Comparison of ENCODE assay signal across 28 mouse cellular contexts in the genomic region with DNA sequence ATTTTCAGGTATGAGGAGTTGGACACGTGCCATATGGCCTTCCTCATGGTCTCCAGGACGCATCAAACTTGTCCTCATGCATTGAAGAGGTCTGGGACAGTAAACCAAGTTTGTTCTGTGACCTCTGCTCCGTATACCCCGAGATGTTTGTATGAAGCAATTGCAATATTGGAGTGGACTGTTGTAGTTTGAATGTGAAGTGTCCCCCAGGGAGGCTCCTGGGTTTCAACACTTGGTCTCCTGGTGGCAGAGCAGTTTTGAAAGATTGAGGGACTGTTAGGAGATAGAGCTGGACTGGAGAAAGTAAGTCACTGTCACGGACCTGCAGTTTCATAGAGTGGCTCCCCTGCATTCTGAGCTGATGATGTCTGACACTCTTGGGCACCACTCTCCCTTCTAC. TPM values are rescaled to one million over a fixed set of nuclear protein-coding genes. Genes with fewer than 3 reads are reported as not detected.
DNase-seq lines count a peak whose midpoint lies in the region; ATAC-seq and TF ChIP-seq lines count a peak whose summit lies in the region.
"Had no signal": no experiment of that assay in that cellular context is flagged by ENCODE, and none has a peak within 500 bp of the region (broad histone marks: within the 10 kb centered on the region; RNA-seq: fewer than 3 reads in every experiment).

No protein-coding gene starts in this region.

- no peak for TF ChIP-seq EP300 in heart, adult 2 months (IDR thresholded peaks at IDR 0.05; ENCODE audit: insufficient read depth, low read depth, low read length)
- no peak for TF ChIP-seq EP300 in lung, postnatal 0 days (IDR thresholded peaks at IDR 0.05)

- H3K9me3 ChIP-seq in kidney, embryonic 15.5 days (replicated peaks), result no peaks in the 10 kb centered on the region
- H3K9me3 ChIP-seq in lung, postnatal 0 days (ENCODE audit: low read length), result no peaks in the 10 kb centered on the region
- H3K9me3 ChIP-seq: embryonic facial prominence, embryonic 10.5 days; embryonic facial prominence, embryonic 13.5 days; forebrain, embryonic 12.5 days; forebrain, embryonic 15.5 days; heart, embryonic 10.5 days; heart, embryonic 13.5 days; hindbrain, embryonic 12.5 days; hindbrain, embryonic 15.5 days had no signal

- H3K27me3 ChIP-seq in heart, adult 2 months (ENCODE audit: control insufficient read depth, insufficient read depth, low read length), result no peaks in the 10 kb centered on the region
- H3K27me3 ChIP-seq in kidney, adult 2 months (replicated peaks; ENCODE audit: control insufficient read depth, insufficient read depth, low read length), result no peaks in the 10 kb centered on the region
- H3K27me3 ChIP-seq in kidney, embryonic 15.5 days, result no peaks in the 10 kb centered on the region
- H3K27me3 ChIP-seq in lung, postnatal 0 days (replicated peaks; ENCODE audit: insufficient read depth, low read length), result no peaks in the 10 kb centered on the region
- H3K27me3 ChIP-seq: embryonic facial prominence, embryonic 13.5 days; forebrain, embryonic 12.5 days; forebrain, embryonic 15.5 days; heart, embryonic 13.5 days; hindbrain, embryonic 12.5 days; hindbrain, embryonic 15.5 days had no signal

- TF ChIP-seq CTCF in heart, adult 2 months (IDR thresholded peaks at IDR 0.05), result no peak
- TF ChIP-seq CTCF in kidney, adult 2 months (conservative IDR thresholded peaks at IDR 0.05; ENCODE audit: insufficient read depth, insufficient read length, low read depth, low read length), result no peak
- TF ChIP-seq CTCF in lung, postnatal 0 days (IDR thresholded peaks at IDR 0.05), result no peak
- no peak for TF ChIP-seq CTCF in lung, adult 2 months (IDR thresholded peaks at IDR 0.05; ENCODE audit: insufficient read depth, low read length)

- peak; percentile 64 for DNase-seq in adrenal gland, postnatal 10 days
- DNase-seq in adrenal gland, adult 2 months, result no peak
- no peak for DNase-seq in heart, adult 2 months
- no peak for DNase-seq in heart, postnatal 4 days
- DNase-seq in kidney, adult 2 months, result no peak
- no peak for DNase-seq in lung, postnatal 0 days (ENCODE audit: low spot score)
- DNase-seq in lung, adult 2 months, result no peak
- DNase-seq: adrenal gland, adult 8-10 months; cerebellum, adult 11-12 months; cerebellum, adult 8-10 months; cerebellum, postnatal 10 days; cerebellum, postnatal 36 days; embryo, embryonic 11 days; gastrocnemius, postnatal 14 days; heart, adult 11 months; heart, postnatal 10 days had no signal

- ATAC-seq in kidney, embryonic 15.5 days (replicated peaks; ENCODE audit: low FRiP score), result no peak
- ATAC-seq in lung, postnatal 0 days, result no peak
- ATAC-seq: activated CD4-positive, CD25-positive, alpha-beta regulatory T cell, adult 4 months; forebrain, embryonic 15.5 days; intestine, postnatal 0 days had no signal

- H3K27ac ChIP-seq in heart, adult 2 months, result peak overlapping the region; percentile 72
- peak overlapping the region; percentile 79 for H3K27ac ChIP-seq in kidney, adult 2 months (ENCODE audit: insufficient read depth, low read depth, low read length)
- H3K27ac ChIP-seq in kidney, embryonic 15.5 days, result no peak overlapping the region
- peak overlapping the region; percentile 71; the same call in 1 of the 2 replicates for H3K27ac ChIP-seq in lung, postnatal 0 days (ENCODE audit: low read length)
- H3K27ac ChIP-seq: embryonic facial prominence, embryonic 13.5 days; forebrain, embryonic 12.5 days; forebrain, embryonic 15.5 days; hindbrain, embryonic 12.5 days; hindbrain, embryonic 15.5 days had no signal

- H3K36me3 ChIP-seq in heart, adult 2 months (ENCODE audit: control insufficient read depth, insufficient read depth, low read length), result no peaks in the 10 kb centered on the region
- no peaks in the 10 kb centered on the region for H3K36me3 ChIP-seq in kidney, adult 2 months (ENCODE audit: control insufficient read depth, insufficient read depth, low read length)
- H3K36me3 ChIP-seq in kidney, embryonic 15.5 days, result no peaks in the 10 kb centered on the region
- no peaks in the 10 kb centered on the region for H3K36me3 ChIP-seq in lung, postnatal 0 days (ENCODE audit: insufficient read depth, low read length)
- H3K36me3 ChIP-seq: embryonic facial prominence, embryonic 10.5 days; embryonic facial prominence, embryonic 13.5 days; forebrain, embryonic 12.5 days; forebrain, embryonic 15.5 days; heart, embryonic 10.5 days; heart, embryonic 13.5 days; hindbrain, embryonic 12.5 days; hindbrain, embryonic 15.5 days had no signal

- H3K79me2 ChIP-seq in heart, adult 2 months (replicated peaks; ENCODE audit: control insufficient read depth, insufficient read depth, low read length), result no peaks in the 10 kb centered on the region

- WGBS in heart, adult 2 months, result 84% methylated on average over 5 of the region's 5 CpGs
- 81% methylated on average over 5 of the region's 5 CpGs for WGBS in kidney, adult 2 months
- 84% methylated on average over 5 of the region's 5 CpGs for WGBS in kidney, embryonic 15.5 days
- 65% methylated on average over 5 of the region's 5 CpGs for WGBS in lung, postnatal 0 days
- 73% methylated on average over 5 of the region's 5 CpGs for WGBS in lung, adult 2 months

- no peak overlapping the region for H3K4me3 ChIP-seq in heart, adult 2 months
- H3K4me3 ChIP-seq in kidney, adult 2 months (ENCODE audit: insufficient read depth, low read depth, low read length), result no peak overlapping the region
- no peak overlapping the region for H3K4me3 ChIP-seq in kidney, embryonic 15.5 days (replicated peaks)
- no peak overlapping the region for H3K4me3 ChIP-seq in lung, postnatal 0 days (ENCODE audit: low read depth, low read length)
- no peak overlapping the region for H3K4me3 ChIP-seq in lung, adult 2 months (replicated peaks; ENCODE audit: extremely low read depth, low read depth, low read length)
- H3K4me3 ChIP-seq: embryonic facial prominence, embryonic 10.5 days; embryonic facial prominence, embryonic 13.5 days; erythroblast, embryonic 14.5 days; forebrain, embryonic 12.5 days; forebrain, embryonic 15.5 days; heart, embryonic 10.5 days; heart, embryonic 13.5 days; hindbrain, embryonic 12.5 days; hindbrain, embryonic 15.5 days had no signal

- peaks cover 15% of the 10 kb centered on the region for H3K4me1 ChIP-seq in heart, adult 2 months (ENCODE audit: control insufficient read depth, insufficient read depth, low read length)
- H3K4me1 ChIP-seq in kidney, adult 2 months (ENCODE audit: control insufficient read depth, insufficient read depth, low read length), result no peaks in the 10 kb centered on the region
- H3K4me1 ChIP-seq in kidney, embryonic 15.5 days, result peaks cover 5% of the 10 kb centered on the region
- H3K4me1 ChIP-seq in lung, postnatal 0 days (ENCODE audit: insufficient read depth, low read depth, low read length), result peaks cover 6% of the 10 kb centered on the region; the same call in 1 of the 2 replicates
- H3K4me1 ChIP-seq in lung, adult 2 months (ENCODE audit: control insufficient read depth, insufficient read depth, low read length), result peaks cover 4% of the 10 kb centered on the region; the same call in 1 of the 2 replicates
- H3K4me1 ChIP-seq: embryonic facial prominence, embryonic 13.5 days; forebrain, embryonic 15.5 days; hindbrain, embryonic 12.5 days; hindbrain, embryonic 15.5 days had no signal

- no peak overlapping the region for H3K4me2 ChIP-seq in kidney, embryonic 15.5 days
- no peak overlapping the region for H3K4me2 ChIP-seq in lung, postnatal 0 days (replicated peaks; ENCODE audit: low read depth, low read length)
- H3K4me2 ChIP-seq: embryonic facial prominence, embryonic 13.5 days; forebrain, embryonic 12.5 days; forebrain, embryonic 15.5 days; heart, embryonic 13.5 days; hindbrain, embryonic 12.5 days; hindbrain, embryonic 15.5 days had no signal

- no peak for TF ChIP-seq POLR2A in heart, adult 2 months (IDR thresholded peaks at IDR 0.05; ENCODE audit: insufficient read depth, low read depth, low read length)
- no peak for TF ChIP-seq POLR2A in kidney, adult 2 months (IDR thresholded peaks at IDR 0.05; ENCODE audit: low read depth, low read length)
- no peak for TF ChIP-seq POLR2A in lung, adult 2 months (IDR thresholded peaks at IDR 0.05; ENCODE audit: borderline replicate concordance, extremely low read depth, low read depth, low read length)

- intact Hi-C loops in heart, adult 2 months (cut with DNase I), result no loop called here

- H3K9ac ChIP-seq in heart, adult 2 months (ENCODE audit: low read depth, low read length), result no peak overlapping the region
- no peak overlapping the region for H3K9ac ChIP-seq in kidney, embryonic 15.5 days
- no peak overlapping the region for H3K9ac ChIP-seq in lung, postnatal 0 days (replicated peaks; ENCODE audit: low read depth)
- H3K9ac ChIP-seq: embryonic facial prominence, embryonic 13.5 days; forebrain, embryonic 12.5 days; forebrain, embryonic 15.5 days; heart, embryonic 13.5 days; hindbrain, embryonic 12.5 days; hindbrain, embryonic 15.5 days had no signal

RNA-seq across cellular contexts. Expression of gene Mfge8, which starts 54.6 kb away (rescaled TPM):
- total RNA-seq in adrenal gland, postnatal 10 days (2021), result 100 to 1,000 TPM; 231 to 232 TPM
- total RNA-seq in adrenal gland, adult 2 months (2021), result 100 to 1,000 TPM; 214 to 349 TPM
- polyA plus RNA-seq in adrenal gland, adult 2 months (2012; rRNA removed), result 526 and 669 TPM in 2 replicates
- 100 to 1,000 TPM; 122 to 133 TPM for total RNA-seq in heart, adult 2 months (2021)
- polyA plus RNA-seq in heart, adult 2 months (2012; rRNA removed), result 172 and 178 TPM in 2 replicates
- 100 to 1,000 TPM; 177 to 178 TPM for total RNA-seq in heart, postnatal 4 days (2021)
- polyA plus RNA-seq in kidney, adult 2 months (2012; rRNA removed), result 177 and 191 TPM in 2 replicates
- 249 and 265 TPM in 2 replicates for polyA plus RNA-seq in kidney, embryonic 15.5 days (2015; fragmentation: Nextera tagmentation; extraction: Ambion mirVana)
- polyA plus RNA-seq in lung, postnatal 0 days (2015; fragmentation: Nextera tagmentation; extraction: Ambion mirVana), result 312 and 318 TPM in 2 replicates
- polyA plus RNA-seq in lung, adult 2 months (2012; rRNA removed), result 404 and 429 TPM in 2 replicates
